Mouse (Mus musculus) heart, postnatal 0 days (tissue): ENCODE data around the gene Pank3.

Source experiments
- CTCF ChIP-seq: IDR thresholded peaks from 2 replicates; pipeline ENCODE4 v1.5.1; 2016; ENCODE audit warnings: antibody characterized with exemption, control low read depth, low read depth
- EP300 ChIP-seq: IDR thresholded peaks from 2 replicates; pipeline ENCODE4 v1.6.1; 2016; ENCODE audit warnings: antibody characterized with exemption, low read depth

- TF ChIP-seq CTCF (no peak), EP300 (no peak)
Observed at GRCm38 (mm10) chr11:35837156-35838126, 68.2 kb downstream of the Pank3 start.
